Mouse (Mus musculus): ENCODE measurements around the gene Myl9.

DNA sequence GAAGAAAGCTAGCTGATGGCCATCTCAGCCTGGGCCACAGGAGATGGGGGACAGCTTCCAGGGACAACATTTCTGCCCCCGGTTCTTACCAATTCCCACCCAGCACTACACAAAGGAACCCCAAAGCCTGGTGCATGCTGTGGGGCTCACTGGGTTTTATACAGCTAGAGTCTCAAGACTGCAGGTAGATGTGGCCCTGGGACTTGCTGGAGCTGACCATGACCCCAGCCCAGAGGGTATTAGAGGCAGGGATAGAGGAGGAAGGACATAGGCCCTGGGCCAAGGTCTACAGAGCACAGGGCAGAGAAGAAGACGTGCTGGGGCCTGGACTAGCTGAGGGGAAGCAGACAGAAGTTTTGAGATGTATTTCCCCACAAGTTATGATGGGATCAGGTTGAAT is 1.7 kb downstream of the Myl9 start:
- TF ChIP-seq CTCF (conservative IDR thresholded peaks at IDR 0.05; ENCODE audit: insufficient read depth, insufficient read length, low read depth, low read length) (no peak), POLR2A (IDR thresholded peaks at IDR 0.05; ENCODE audit: low read depth, low read length) (no peak)
